Comparison of ENCODE assay signal across 23 mouse cellular contexts in genomic region chr8:46865428-46865827, GRCm38 (mm10).
"Had no signal": no experiment of that assay in that cellular context is flagged by ENCODE, and none has a peak within 500 bp of the region (broad histone marks: within the 10 kb centered on the region; RNA-seq: fewer than 3 reads in every experiment).

No protein-coding gene starts in this region.

- H3K36me3 ChIP-seq: heart, embryonic 12.5 days; hindbrain, embryonic 10.5 days; hindbrain, embryonic 13.5 days; hindbrain, embryonic 15.5 days; kidney, embryonic 15.5 days; limb, embryonic 10.5 days; limb, embryonic 12.5 days; liver, embryonic 13.5 days; liver, embryonic 15.5 days had no signal

- H3K4me2 ChIP-seq: heart, embryonic 12.5 days; hindbrain, embryonic 13.5 days; hindbrain, embryonic 15.5 days; kidney, embryonic 15.5 days; limb, embryonic 12.5 days; liver, embryonic 11.5 days; liver, embryonic 13.5 days; liver, embryonic 15.5 days had no signal

- H3K4me3 ChIP-seq: gastrocnemius, adult 2 months; heart, adult 2 months; heart, embryonic 12.5 days; hindbrain, embryonic 10.5 days; hindbrain, embryonic 13.5 days; hindbrain, embryonic 15.5 days; kidney, embryonic 15.5 days; left cerebral cortex, adult 2 months; limb, embryonic 10.5 days; limb, embryonic 12.5 days; liver, embryonic 13.5 days; liver, embryonic 15.5 days had no signal

- DNase-seq: gastrocnemius, adult 2 months; gastrocnemius, postnatal 10 days; gastrocnemius, postnatal 25 days; heart, adult 2 months; heart, postnatal 10 days; heart, postnatal 4 days; kidney, adult 11 months; kidney, adult 2 months; kidney, adult 9 months; kidney, postnatal 14 days; kidney, postnatal 36 days; liver; liver, embryonic 13.5 days had no signal

- H3K27me3 ChIP-seq: heart, embryonic 12.5 days; hindbrain, embryonic 13.5 days; hindbrain, embryonic 15.5 days; kidney, embryonic 15.5 days; limb, embryonic 12.5 days; liver, embryonic 13.5 days; liver, embryonic 15.5 days had no signal
